Mouse (Mus musculus) mesoderm, embryonic 11.5 days (tissue): ENCODE measurements around the gene Mrm3.

Experiments used
- DNase-seq: peaks from one replicate; pipeline ENCODE4 v3.0.0-alpha.2; 2012; ENCODE audit warnings: low read depth, low spot score

The Mrm3 gene

DNA sequence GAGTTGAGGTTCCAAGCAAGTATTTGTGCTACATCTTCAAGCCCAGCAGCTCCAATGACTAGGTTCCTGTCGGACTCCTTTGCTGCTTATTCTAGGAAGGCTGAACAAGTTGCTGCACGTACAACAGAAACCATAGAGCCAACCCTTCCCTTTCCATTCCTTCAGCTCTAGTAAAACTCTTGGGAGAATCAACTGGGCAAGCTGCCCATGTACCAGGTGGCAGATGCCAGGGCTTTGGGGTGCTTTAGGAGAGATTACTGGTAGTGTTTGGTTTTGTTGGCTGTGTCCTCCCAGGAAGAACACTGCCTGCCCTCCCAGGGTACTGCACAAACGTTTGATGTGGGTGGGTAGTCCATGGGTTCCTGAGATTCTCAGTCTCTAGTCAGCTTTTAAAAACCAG, 8.5 kb downstream of the Mrm3 start:
- no peak for DNase-seq

DNA sequence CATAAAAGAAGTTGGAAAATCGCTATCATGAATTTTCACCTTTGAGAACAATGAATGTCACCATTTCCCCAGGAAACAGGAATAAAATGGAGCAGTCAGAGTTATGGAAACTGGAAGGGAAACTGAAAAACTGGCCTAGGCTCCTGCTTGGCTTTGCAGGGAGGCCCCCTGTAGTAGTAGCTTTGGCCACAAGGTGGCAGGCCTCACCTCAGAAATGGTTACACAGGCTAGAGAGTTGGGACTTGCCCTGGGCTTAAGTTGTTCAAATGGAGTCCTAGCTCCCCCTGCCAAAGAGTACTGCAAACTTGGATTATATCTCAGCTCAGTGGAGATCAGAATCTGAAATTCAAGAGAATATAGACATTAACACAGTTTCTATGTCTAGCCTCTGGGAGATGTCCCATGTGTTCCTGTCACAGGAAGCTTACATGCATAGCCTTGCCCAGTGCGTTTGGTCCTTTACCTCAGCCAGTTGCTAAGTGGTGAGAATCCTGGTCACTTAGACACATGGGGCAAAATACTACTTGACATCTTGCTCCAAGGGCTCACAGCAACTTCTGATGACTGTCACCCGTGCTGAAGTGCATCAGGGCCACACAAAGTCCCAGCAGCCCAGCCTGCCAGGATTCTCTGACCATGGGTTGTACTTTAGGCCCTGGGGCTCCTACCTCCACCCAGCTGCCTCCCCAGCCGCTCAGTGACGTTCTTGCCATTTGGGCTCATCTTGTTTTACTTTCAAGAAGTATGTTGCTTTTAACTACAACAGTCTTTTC, 9.8 kb downstream of the Mrm3 start:
- DNase-seq, result peak; percentile 79

DNA sequence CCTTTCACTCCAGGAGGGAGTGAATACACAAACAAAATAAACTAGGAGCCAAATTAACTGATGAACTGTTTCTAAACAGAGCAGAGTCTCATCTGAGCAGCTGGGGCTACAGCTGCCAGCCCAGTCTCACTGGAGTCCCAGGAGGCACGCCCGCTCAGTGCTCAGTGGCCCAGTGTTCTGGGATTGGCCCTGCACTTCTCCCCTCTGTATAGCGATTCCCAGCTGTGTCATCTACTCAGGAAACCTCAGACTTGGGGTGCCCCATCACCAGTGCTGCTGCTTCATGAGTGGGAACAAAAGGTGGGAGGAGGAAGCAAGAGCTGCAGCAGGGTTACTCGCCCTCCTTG, 10.4 kb downstream of the Mrm3 start:
- no peak for DNase-seq

DNA sequence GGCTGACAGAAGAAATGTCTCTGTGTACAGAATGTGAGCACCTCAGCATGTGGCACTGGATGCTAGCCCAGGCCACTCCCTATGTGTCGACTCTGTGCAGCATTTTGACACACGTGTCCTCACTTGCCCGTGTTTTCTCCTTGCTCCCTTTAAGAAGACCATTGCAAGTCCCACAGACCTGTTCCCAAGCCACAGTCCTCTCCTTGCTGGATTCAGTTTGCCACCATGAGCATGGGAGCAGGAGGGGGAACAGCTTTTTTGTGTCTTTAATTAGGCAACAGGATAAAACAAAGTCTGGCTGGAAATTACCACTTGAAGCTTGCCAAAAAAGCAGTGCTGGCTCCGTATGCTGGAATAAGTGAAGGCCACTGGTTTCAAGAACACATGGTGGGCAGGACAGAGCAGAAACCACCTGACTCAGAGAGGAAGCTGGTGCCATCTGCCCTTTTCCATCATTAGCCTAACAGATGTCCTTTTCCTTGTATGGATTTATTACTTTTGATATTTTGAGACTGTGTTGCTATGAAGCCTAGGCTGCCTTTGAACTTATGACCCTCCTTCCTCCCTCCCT, 12.0 kb downstream of the Mrm3 start:
- DNase-seq, result peak; percentile 61

DNA sequence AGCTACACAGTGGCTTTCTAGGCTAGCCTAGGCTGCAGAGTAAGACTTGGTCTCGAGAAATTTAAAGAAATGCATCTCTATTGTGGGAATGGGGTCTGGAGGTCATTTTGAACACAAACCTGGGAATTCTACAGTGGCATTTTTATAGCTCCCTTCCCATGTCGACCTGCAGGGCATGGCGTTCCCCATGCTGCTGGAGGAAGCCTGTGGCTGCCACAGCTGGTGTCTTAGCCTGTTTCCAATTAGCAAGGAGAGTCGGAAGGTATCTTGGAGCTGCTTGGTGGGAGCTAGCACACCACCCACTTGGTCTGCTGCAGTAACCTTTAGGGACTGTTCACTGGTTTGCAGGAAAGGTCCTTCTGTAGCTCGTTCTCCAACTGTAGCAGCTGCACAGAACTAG, 12.6 kb downstream of the Mrm3 start:
- peak; percentile 53 for DNase-seq

DNA sequence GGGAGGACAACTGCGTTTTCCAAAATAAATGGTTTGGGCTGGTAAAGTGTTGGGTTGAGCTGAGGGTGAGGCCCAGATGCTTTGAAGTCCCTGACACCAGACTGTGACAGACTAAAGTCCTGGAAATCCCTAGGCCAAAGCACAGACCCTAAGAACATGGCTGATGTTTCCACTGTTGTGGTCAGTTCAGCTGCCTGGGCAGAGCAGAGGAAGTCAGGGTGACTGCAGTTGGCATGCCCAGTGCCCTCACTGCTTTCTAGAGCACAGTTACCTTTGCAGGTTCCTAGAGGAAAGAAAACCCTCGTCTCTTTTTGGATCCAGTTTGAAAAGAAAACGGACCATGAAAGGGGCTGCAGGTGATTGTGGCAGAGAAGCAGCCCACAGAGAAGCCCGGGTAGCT, 13.9 kb downstream of the Mrm3 start:
- DNase-seq, result no peak

DNA sequence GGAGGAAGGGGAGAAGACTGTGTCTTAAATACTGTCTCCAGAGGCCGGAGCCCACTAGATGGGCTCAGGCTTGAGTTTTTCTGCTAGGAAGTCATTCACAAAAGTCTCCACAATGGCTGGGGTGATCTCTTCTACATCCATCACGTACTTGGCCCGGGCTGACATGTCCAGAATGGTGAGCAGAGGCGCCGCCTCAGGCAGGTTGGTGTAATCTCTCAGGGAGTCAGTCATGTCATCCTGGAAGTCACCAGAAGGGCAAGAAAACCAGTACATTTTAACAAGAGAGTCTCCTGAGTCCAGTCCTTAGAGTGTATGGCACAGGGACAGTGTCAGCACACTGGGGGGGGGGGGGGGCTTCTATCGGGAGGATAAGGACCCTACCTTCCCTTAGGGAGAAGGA, 15.0 kb downstream of the Mrm3 start:
- DNase-seq, result no peak

DNA sequence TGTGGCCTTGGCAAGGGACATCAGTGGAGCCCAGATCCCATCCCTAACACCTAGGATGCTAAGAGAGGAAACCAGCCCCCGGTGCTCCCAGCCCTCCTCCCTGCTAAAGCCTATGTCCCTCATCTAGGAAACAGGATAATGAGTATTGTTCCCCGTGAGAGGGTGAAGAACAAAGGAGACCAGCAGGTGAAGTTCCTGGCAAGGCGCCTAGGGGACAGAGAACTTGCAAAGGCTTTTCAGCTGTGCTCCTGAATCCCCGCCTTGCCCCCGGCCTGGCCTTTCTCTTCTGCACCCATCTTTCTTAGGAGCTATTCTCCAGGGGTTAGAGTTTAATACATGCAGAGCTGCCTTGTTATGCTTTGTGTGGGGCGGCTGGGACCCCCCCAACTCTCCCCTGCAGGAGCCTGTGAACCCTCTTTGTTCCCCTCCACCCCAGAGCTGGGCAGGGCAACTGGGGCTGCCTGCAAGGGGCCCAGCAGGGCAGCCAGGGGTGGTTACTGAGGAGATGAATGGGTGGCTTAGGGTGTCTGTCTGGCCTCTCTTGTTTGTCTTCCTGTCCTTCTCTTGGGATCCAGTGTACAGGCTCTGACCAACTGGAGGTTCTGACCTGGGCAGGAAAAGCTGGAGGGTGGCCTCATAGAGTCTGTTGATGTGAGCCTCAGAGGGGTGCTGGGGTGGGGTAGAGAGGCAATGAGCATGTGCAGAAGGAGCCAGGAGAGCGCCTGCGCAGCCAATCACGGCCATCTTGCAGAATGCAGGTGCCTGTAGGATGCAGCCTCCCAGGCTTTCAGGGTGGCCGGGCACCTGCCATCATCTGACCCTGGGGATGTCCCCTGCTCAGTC, 16.9 kb downstream of the Mrm3 start:
- no peak for DNase-seq

DNA sequence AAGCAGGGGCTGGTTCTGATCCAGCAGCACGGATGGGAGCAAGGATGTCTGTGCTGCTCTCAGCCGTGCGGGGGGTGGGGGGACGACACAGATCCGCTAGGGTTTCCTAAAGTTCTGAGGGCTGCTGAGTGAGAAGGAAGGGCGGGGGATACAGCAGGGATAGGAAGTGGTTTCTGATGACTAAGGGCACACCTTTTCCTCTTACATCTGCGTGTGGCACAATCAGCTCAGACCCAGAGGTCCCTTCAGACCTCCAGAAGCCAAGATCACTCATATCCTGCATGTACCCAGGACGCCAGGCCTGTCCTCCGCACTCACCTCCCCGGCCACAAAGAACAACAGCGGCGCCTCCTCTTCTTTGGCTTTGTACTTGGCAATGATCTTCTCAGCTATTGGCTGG, 17.7 kb downstream of the Mrm3 start:
- no peak for DNase-seq

DNA sequence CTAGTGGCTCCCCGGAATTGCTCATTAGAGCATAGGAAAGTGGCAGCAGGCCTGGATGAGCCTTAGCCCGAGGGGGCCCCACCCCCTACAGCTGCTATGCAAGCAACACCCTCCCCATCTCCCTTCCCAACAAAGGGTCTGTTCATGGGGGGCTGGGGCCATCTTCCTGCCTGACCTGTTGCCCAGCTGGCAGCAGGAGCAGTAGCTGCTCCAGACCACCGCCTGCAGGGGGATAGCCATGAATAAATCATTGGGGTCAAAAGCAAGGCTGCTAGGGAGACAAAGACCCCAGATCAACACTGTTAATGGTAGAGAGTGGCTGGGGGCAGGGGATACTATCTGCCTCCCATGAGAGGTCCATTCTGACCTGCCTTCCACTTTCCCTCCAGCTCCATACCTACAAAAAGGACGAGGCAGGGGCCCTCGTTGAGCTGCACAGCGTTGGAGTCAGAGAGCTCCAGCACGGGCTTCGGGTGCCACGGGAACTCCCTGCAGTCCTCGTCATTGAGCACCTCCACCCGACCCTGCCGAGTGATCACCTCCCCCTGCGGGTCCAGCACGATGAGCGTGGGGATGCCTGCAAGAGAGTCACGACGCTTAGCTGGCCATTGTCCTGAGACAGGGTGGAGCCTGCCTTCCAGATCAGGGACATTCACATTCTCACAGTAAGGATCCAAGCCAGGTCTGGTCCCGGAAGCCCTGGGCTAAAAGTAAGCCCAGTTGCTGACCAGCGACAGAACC, 19.3 kb downstream of the Mrm3 start:
- peak; percentile 78 for DNase-seq

DNA sequence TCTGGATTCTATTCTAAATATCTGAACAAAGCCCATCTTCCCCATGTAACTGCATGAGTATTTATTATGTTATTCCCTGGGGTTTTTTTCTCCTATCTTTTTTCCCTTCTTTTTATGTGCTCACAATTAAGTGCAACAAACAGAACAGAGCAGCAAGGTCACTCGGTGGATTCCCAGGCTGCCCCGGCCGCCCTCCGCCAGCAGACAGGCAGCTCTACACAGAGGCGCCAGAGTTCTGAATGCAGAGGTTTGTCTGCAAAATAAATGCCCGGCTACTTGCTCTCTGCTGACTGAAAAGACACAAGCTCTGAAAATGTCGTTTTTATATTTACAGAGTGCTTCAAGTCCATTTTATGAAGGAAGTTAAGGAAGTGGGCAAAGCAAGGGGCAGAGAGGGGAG, 24.0 kb downstream of the Mrm3 start:
- no peak for DNase-seq

DNA sequence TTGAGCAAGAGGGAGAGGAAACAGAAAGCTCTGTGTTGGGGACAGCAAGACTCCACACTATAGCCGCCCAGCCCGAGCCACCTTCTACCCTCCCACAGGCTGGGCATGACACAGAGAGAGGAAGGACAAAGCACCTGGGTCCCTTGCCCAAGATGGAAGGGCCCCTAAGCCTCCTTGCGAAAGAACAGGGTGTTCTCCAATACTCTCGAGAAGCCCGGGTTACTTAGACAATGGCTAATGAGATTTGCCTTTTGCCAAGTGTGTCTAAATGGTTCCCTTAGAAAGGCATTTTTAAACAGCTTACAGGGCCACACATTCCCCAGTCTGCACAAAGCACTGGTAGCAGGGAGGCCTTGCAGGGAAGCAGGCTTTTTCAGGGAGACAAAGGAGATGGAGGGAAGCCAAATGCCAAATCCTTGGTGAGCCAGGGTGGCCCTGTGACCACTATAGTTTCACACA, 24.5 kb downstream of the Mrm3 start:
- no peak for DNase-seq

DNA sequence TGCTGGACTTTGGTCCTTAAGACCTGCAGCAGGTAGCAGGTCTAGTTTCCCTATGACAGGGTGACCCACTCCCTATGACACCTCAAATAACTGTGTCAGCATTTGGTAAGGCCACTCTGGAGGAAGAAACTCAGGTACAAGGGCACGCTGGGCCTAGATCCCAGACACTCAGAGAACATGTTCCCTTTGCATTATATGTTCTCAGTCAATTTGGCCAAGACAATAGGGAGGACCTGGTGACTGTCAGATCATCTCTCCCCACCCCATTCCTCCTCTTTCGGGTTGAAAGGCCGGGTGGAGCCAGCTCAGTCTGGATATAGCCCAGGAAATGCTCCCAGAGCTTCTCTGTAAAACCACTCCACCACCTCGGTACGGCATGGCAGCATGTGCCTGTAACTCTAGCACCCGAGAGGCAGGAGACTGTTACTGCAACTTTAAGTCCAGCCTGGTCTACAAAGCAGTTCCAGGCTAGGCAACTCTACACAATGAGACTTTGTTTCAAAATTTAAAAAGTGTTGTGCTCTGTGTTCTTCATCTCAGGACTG, 25.1 kb downstream of the Mrm3 start:
- DNase-seq, result no peak

DNA sequence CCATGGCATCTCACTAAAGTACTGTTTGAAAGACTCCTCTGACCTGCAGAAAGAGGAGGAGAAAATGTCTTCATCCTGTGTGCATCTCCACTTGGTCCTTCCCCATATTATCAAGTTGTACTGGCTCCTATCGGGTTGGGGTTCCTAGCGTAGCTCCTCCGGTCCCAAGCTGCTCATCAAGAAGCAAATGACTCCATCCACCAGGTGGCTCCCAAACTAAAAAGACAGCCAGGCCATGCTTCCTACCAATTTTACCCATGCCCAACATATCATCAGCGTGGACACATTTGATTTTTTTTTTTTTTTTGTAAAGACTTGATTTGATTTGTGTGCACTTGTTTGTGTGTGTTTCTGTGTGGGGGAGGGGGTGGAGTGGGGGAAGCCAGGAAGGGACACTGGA, 28.9 kb downstream of the Mrm3 start:
- no peak for DNase-seq

DNA sequence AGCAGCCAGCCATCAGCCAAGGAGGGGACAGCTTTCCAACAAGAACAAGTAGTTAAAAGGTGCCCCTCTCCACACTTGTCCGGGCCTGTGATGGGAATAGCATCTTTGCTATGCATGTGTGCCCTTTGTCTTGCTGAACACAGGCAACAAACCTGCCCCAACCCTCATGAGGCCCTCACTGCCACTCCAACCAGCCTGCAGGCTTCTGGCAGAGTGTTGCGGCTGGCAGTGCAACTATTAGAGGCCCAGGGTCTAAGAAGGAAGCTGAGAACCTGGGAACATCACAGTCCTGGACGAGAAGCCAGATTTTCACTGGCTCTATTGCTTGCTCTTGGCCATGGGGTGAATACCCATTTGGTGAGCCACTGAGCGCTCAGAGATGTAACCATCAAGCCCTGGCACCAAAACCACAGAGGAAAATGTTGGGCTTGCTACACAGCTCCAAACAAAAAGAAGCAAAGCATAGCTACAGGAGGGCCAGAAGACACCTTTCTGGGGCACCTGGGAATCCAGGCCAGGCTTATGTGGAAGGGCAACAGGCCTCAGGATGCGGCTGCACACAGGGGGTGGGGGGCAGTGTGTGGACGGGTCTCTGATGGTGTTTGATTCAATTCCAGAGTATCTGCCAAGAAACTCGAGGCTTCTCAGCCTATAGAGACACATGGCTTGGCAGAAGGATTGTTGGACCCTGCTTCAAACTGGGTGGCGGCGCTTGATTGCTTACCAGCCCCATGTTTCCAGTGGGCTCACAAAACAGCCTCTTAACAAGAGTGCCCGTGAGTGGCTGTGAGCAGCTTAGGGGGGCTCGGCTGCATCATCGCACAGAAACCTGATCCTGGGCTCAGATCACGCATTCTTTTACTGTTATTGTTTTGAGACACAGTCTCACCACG, 35.7 kb downstream of the Mrm3 start:
- DNase-seq, result no peak

DNA sequence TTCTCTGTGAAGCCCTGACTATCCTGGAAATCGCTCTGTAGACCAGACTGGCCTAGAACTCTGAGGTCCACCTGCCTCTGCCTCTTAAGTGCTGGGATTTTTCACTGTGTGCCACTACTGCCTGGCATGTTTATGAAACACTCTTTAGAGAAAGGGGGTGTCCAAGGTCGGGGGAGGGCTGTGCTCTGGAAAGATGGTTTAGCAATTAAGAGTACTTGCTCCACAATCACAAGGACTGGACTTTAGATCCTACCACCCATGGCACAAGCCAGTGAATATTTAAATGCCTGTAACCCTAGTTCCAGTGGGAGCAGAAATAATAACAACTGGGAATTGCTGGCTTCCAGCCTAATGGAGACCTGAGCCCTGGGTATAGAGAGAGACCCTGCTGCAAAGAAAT, 36.5 kb downstream of the Mrm3 start:
- DNase-seq, result no peak

DNA sequence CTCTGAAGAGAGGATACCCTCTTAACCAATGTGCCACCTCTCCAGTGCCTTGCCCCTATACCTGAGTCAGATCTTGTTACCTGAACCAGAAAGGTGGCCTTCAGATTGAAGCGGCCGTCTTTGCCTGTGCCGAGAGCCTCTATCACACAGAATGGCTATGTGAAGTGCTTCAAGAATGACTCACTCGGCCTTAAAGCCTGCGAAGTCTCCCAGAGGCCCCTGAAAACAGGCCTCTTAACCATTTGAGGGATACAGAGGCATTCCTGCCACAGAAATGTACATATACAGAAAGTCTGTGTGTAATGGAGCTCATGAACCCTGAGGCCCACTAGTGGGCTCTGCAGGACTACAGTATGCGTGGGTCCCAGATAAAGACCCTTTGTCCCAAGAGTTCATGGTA, 40.3 kb downstream of the Mrm3 start:
- no peak for DNase-seq

DNA sequence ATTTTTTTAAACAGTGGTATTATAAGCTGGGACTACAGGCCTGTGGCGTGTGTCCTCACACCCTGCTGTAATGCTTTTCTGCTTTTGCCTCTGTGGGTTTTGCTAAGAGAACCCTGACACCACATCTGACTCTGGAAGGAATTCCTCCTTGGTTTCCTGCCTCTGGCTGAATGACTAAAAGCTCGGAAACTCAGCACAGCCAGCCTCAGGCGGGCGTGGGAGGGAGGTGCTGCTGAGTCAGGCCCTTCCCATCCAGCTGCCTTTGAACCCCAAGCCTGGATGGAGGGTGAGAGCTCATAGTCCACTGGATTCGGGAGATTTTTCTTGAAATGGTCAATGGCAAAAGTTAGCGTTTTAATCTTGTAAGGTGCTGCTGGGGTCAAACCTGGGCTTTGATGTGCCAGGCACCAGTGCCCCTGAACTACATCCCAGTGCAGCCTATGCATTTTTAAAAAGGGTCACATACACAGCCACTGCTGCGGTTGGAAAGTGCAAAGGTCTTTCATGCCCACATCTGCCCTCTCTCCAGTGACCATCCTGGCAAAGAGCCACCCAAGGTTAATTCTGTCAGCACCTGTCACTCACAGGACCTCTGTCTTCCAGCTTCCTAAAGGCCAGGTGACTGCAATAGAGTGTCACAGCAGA, 42.0 kb downstream of the Mrm3 start:
- DNase-seq, result no peak

DNA sequence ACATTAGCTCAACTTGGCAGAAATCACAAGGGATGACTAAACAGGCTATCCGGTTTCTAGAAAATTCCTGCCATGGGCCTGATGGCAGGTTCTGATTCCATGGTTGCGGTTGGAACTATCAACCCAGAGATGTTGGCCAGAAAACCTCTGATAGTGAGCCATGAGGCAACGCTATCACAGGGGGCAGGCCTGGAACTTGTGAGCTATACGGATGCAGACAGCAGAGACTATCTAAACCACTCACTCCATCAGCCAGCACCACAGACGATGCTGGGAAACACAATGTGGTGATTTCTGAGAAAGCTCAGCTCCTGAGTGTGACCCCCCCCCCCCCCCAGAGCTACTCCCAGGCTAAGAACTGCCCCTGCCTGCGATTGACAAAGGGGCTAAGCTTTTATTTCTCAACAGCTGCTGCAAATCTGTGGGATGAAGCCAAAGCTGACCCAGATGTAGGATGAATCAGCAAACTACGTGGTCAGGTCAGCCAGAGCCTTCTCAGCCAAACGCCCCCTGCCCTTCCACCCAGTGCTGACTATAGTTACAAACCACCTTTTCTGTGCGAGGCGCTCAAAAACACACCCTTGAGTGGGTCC, 43.1 kb downstream of the Mrm3 start:
- DNase-seq, result no peak

DNA sequence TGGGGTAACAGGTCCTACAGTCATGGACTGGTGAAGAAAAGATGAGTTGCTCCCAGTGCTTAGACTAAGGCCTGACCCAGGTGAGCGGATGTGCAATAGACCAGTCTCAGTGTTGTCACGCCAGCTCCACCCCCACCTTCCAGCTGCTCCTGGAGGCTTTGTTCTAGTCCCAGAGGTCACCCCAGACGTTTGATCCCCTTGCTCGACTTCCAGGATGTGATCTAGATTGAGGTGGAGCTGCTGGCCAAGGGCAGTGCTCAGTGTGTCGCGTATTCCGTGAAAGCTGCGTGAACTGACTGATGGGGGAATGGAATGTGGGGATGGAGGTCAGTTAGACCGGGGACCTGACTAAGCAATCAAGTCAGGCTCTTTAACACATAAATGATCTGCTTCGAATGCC, 43.8 kb downstream of the Mrm3 start:
- DNase-seq, result no peak
